Mouse (Mus musculus) thymus, adult 2 months (tissue): ENCODE data around the gene Atg4b. TPM values are rescaled to one million over a fixed set of nuclear protein-coding genes. Genes with fewer than 3 reads are reported as not detected.
A peak's percentile ranks its signal among the peaks of the same experiment; 100 is the strongest.

Experiments
- DNase-seq: peaks from one replicate; pipeline ENCODE4 v3.0.0; 2021
- H3K27ac ChIP-seq: fragments of 200-500 bp; 2 replicates; pipeline ENCODE4 v1.5.1; 2012; ENCODE audit warnings: low read length, control low read depth; ENCODE audit not compliant: control insufficient read depth, insufficient read depth
- H3K27me3 ChIP-seq: fragments of 200-500 bp; 2 replicates; pipeline ENCODE4 v1.6.1; 2012; ENCODE audit warnings: mild to moderate bottlenecking, low read length, moderate library complexity, mixed read lengths; ENCODE audit not compliant: control insufficient read depth, insufficient read depth
- H3K36me3 ChIP-seq: fragments of 200-500 bp; 2 replicates; pipeline ENCODE4 v1.6.1; 2012; ENCODE audit warnings: mild to moderate bottlenecking, low read length, moderate library complexity; ENCODE audit not compliant: control insufficient read depth, insufficient read depth
- H3K4me1 ChIP-seq: fragments of 200-500 bp; replicated peaks from 2 replicates; pipeline ENCODE4 v1.6.1; 2012; ENCODE audit warnings: low read length; ENCODE audit not compliant: control insufficient read depth, insufficient read depth
- H3K4me3 ChIP-seq: fragments of 200-500 bp; 2 replicates; pipeline ENCODE4 v1.5.1; 2012; ENCODE audit warnings: mild to moderate bottlenecking, low read length, control low read depth, moderate library complexity; ENCODE audit not compliant: control insufficient read depth, insufficient read depth
- CTCF ChIP-seq: fragments of 200-500 bp; IDR thresholded peaks from 2 replicates; pipeline ENCODE4 v1.5.1; 2012; ENCODE audit warnings: mild to moderate bottlenecking, control low read depth, low read length, moderate library complexity, borderline replicate concordance; ENCODE audit not compliant: control insufficient read depth, poor library complexity, insufficient read depth; ENCODE audit errors: extremely low read depth
- POLR2A ChIP-seq: fragments of 200-500 bp; IDR thresholded peaks from 2 replicates; pipeline ENCODE4 v1.6.1; 2012; ENCODE audit warnings: mild to moderate bottlenecking, low read length, control low read depth, moderate library complexity; ENCODE audit not compliant: control insufficient read depth, poor library complexity, insufficient read depth; ENCODE audit errors: extremely low read depth
- WGBS: fragments of 180-500 bp; shearing (Covaris S2); methylation state at CpG from one replicate; pipeline ENCODE4 v1.1.7; 2018; 5-methylcytosine and 5-hydroxymethylcytosine counted together
- polyA plus RNA-seq: library from polyadenylated mRNA; depleted of rRNA; stranded (reverse); fragments of >200 nt; gene quantifications from 2 replicates; pipeline ENCODE4 v1.2.3, GENCODE M21; 2012

Gene Atg4b
- polyA plus RNA-seq, 1 experiment, result 75.6 TPM

DNA sequence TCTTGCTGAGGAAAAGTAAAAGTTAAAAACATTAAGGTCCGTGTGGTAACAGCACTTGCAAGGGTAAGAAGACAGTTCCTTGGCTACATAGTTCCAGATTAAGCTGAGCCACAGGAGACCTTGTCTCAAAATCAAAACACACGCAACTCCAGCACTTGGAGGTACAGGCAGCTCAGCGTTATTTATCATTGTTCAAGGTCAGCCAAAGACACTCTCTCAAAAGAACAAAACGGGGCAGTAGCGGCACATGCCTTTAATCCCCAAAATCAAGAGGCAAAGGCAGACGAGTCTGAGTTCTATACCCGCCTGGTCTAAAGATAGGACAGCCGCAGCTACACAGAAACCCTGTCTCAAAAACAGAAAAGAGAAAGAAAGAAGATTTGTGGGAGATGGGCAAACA, 44.6 kb downstream of the Atg4b start:
- Histone ChIP-seq H3K4me1 (peaks cover 3% of the 10 kb centered on the region; the same call in 1 of the 2 replicates), H3K27me3 (no peaks in the 10 kb centered on the region), H3K36me3 (peaks cover 40% of the 10 kb centered on the region), H3K27ac (no peak overlapping the region), H3K4me3 (no peak overlapping the region)
- DNase-seq, result no peak
- WGBS, result 91% methylated on average over 8 of the region's 8 CpGs
- TF ChIP-seq POLR2A, result no peak
- TF ChIP-seq CTCF, result no peak

DNA sequence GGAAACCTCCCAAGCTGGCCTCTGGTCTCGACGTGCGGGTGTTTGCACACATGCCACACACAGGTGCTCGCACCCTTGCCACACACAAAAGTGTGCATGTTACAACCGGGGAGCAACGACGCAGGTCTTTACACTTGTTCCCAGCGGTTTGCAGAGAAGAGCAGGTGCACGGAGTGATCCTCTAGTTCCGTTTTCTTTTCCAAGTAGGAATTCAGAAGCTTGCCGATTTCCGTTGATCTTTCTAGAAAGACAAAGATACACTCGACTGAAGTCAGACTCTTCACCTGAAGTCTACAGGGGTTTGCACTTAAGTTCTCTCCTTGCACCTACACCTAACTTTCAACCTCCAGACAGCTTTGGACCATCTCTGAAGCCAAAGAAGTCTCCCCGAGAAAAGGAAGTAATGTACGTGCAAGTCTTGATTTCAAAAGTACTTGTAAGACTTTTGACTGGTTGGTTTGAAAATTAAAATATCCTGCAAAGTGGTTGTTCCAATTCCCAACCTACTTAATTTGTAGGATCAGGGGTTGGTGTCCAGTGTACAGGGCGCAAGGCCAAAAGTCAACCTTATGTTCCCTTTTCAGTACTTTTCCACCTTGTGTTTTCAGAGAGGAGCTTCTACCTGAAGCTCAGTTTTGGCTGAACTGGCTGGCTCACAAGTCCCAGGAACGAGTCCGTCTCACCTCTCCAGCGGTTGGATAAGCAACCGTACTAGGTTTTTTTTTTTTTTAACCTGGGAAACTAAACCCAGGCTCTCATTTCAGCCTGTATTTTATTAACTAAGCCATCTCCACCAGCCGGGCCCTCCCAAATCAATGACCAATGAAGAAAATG, 49.6 kb downstream of the Atg4b start:
- no peaks in the 10 kb centered on the region for H3K27me3 ChIP-seq
- peak overlapping the region; percentile 95 for H3K4me3 ChIP-seq
- peaks cover 20% of the 10 kb centered on the region for H3K4me1 ChIP-seq
- DNase-seq, result no peak
- no peaks in the 10 kb centered on the region for H3K36me3 ChIP-seq
- 65% methylated on average over 21 of the region's 21 CpGs for WGBS
- TF ChIP-seq POLR2A, result no peak
- TF ChIP-seq CTCF, result no peak
- peak overlapping the region; percentile 20; the same call in 1 of the 2 replicates for H3K27ac ChIP-seq

DNA sequence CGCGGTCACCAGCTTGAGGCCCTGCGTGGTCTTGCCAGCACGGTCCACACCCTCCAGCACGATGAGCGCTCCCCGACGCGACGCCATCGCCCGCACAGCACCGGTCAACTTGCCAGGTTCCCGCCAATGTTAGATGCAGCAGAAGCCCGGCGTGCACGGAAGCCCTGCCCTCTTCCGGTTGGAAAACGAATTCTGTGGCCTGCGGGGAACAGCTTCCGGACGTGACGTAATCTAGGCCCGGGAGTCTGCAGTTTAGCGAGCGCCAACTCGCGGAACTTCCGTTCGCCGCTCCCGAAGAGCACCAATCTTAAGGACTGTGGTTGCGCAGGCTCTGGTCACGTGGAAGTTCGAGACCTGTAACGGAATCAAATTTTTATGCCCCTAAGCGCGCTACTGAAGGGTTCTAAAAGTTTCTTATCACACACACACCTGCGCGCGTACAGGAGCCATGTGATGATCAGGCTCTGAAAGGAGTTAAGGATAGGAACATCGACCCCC, 50.5 kb downstream of the Atg4b start, which contains the start of gene Dtymk:
Gene Dtymk (minus strand): TSS at position 194 of the 498 bp plus-strand sequence.
- no peaks in the 10 kb centered on the region for H3K27me3 ChIP-seq
- peak within 1 kb of the TSS; percentile 95 for H3K4me3 ChIP-seq
- H3K36me3 ChIP-seq, result peaks cover 6% of the 10 kb centered on the region; the same call in 1 of the 2 replicates
- 0% methylated on average over 42 of the region's 42 CpGs for WGBS
- TF ChIP-seq POLR2A (peak; percentile 50), CTCF (peak; percentile 29; the same call in 1 of the 2 replicates)
- peak; percentile 93 for DNase-seq
- H3K27ac ChIP-seq, result peak within 1 kb of the TSS; percentile 91
- H3K4me1 ChIP-seq, result peaks cover 20% of the 10 kb centered on the region

DNA sequence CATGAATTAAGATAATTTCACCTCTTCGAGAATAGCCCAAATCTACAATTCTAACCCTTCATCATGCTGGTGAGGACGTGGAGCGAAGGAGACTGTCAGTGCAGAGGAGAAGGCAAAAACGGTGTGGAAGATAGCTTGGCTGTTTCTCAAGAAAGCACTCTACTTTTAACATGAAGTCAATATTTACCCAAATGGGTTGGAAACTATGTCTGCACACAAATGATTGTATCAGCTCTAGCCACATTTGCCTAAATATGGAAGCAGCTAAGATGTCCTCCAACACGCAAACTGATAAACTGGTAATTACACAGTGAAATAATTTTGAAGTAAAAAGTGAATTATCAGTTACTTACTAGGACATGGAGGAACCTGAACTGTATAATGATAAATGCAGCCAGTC, 51.5 kb downstream of the Atg4b start:
- 86% methylated on average over 5 of the region's 5 CpGs for WGBS
- H3K36me3 ChIP-seq, result peaks cover 6% of the 10 kb centered on the region; the same call in 1 of the 2 replicates
- H3K27ac ChIP-seq, result no peak overlapping the region; the same call in 1 of the 2 replicates
- no peak for TF ChIP-seq CTCF
- no peak for TF ChIP-seq POLR2A
- no peak overlapping the region for H3K4me3 ChIP-seq
- no peak for DNase-seq
- no peaks in the 10 kb centered on the region for H3K27me3 ChIP-seq
- peaks cover 20% of the 10 kb centered on the region for H3K4me1 ChIP-seq

DNA sequence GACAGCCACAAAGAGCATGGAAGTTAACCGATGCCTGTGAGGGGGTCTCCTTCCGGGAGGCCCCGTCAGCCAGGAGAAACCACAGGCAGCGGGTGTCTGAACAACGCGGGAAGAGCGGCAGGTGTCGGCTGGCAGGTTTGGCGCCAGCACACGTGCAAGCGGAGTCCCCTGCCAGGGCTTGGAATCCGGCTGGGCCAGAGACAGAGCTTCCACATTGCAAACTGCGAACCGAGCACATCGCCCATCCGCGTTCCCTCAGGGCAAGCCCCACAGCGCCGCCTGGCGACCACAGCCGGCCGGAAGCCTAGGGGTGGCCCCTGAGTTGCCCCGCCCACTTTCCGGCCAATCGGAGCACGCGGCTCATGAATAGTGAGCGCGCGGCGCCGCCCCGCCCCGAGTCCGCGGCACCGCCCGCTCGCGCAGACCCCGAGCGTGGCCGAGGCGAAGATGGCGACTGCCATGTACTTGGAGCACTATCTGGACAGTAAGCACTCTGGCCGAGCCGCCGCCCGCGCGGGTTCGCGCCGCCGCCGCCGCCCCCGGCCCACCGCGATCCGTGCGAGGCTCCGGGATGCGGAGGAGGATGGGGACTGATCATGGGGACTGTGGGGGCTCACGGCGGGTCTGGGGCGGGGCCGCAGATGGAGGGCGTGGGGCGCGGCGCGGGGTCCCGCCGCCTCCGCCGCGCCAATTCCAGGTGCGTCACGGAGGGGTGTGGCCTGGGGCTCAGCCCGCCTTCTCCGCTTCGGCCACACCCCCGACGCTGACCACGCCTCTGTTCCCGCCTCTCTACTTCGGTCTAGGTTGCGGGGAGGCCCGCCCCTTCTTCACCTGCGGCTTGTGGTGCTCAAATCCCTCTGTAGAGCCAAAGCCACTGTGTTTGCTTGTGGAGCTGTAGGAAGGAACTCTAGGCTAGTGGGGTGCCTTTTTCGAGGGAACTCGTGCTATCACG, 52.5 kb downstream of the Atg4b start, which contains the start of gene Ing5:
Gene Ing5 (plus strand): TSS at position 410 of the 952 bp plus-strand sequence.
- peak; percentile 100 for DNase-seq
- Histone ChIP-seq H3K36me3 (peaks cover 6% of the 10 kb centered on the region; the same call in 1 of the 2 replicates), H3K27ac (peak within 1 kb of the TSS; percentile 74), H3K4me1 (peaks cover 20% of the 10 kb centered on the region), H3K27me3 (no peaks in the 10 kb centered on the region), H3K4me3 (peak within 1 kb of the TSS; percentile 72)
- WGBS, result under 1% methylated on average over 88 of the region's 94 CpGs
- peak; percentile 91 for TF ChIP-seq CTCF
- peak; percentile 77 for TF ChIP-seq POLR2A

DNA sequence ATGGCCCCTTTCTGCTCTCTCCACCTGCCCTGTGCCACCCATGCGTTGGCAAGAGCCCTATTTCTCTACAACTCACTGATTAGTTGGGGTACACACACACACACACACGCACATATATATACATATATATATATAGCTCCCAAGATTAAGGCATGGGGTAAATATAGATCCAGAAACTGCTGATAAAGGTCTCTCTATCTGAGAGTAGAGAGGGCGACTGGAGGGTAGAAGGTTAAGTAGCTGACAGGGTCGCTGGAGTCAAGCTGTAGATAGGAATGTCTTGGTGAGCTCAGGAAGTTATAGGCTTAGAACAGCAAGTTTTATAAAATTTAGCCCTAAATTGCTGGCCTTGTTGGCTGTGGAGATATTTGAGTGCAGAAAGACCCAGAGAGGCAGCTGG, 53.5 kb downstream of the Atg4b start:
- peaks cover 10% of the 10 kb centered on the region for H3K36me3 ChIP-seq
- WGBS, result 87% methylated on average over 4 of the region's 4 CpGs
- no peak overlapping the region for H3K27ac ChIP-seq
- TF ChIP-seq CTCF (no peak), POLR2A (no peak)
- peaks cover 20% of the 10 kb centered on the region for H3K4me1 ChIP-seq
- no peak overlapping the region for H3K4me3 ChIP-seq
- DNase-seq, result no peak
- no peaks in the 10 kb centered on the region for H3K27me3 ChIP-seq
